Mouse (Mus musculus) retina, postnatal 1 day (tissue): Measurements from ENCODE around the gene Cmtm8.

Source experiments
- DNase-seq: peaks from one replicate; pipeline ENCODE4 v3.0.0-alpha.2; 2012

Cmtm8 gene

GRCm38 (mm10) chr9:114818918-114819317, 25.0 kb downstream of the Cmtm8 start:
- DNase-seq, result no peak

DNA sequence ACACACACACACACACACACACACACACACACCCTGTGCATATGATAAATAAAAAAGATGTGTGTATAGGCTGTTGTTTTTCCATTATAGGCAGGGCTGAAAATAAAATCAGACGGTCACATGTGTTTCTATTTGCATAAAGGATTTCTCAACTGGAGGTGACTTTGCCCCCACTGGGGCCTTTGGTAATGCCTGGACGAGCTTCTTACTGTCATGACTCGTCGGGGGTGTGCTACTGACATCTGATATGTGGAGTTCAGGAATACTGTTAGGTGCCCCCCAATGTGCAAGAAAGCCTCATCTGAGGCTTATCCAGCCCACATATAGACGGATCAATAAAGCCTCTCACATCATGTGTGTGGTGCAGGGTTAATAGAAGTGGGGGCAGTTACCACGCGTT, 26.9 kb downstream of the Cmtm8 start:
- DNase-seq, result no peak

DNA sequence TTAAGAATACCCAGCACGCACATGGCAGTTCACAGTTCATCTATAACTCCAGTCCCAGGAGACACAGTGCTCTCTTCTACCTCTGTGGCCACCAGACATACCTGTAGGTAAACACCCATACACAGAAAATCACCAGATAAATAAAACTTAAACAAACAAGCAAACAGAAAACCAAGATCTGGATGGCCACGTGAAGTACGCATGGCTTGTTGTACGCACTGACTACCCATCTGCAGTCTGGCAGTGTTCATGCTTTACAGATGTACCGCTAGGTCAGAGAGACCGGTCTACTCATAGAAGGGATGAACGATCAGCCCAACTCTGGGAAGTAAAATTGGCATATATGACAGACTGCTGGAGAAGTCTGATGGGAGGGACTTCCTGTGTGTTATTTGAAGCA, 27.8 kb downstream of the Cmtm8 start:
- DNase-seq, result no peak

DNA sequence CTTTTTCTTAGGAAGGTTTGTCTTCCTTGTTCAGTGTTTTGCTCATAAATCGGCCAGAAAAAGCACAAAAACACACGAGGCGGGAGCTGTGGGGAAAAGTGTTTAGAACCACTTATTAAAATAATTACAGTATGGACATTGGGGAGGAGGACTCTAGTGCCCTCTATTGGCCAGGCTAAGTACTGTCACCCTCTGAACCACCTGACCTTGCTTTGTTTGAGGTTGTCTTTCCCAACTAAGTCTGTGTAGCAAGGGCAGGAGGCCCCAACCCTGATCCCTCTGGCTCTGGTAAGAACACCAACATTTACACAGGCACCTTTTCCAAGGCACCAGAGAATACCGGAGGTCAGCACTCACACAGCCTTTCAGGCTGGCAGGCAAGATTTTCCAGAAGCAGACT, 28.6 kb downstream of the Cmtm8 start:
- DNase-seq, result peak; percentile 71

DNA sequence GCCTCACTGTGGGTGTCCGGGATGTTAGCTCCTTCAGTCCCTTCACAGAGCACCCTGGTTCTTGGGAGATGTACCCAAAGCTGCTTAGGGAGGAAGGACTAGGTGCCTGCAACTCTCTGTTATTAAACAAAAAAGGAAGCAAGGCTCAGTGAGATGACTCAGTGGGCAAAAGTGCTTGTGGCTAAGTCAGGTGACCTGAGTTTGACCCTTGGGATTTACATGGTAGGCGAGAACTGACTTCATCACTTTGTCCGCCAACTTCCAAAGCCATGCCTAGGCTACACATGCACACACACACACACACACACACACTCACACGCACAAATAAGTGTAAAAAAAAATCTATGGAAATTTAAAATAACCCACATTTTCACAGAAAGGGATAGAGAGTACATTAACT, 32.0 kb downstream of the Cmtm8 start:
- no peak for DNase-seq

DNA sequence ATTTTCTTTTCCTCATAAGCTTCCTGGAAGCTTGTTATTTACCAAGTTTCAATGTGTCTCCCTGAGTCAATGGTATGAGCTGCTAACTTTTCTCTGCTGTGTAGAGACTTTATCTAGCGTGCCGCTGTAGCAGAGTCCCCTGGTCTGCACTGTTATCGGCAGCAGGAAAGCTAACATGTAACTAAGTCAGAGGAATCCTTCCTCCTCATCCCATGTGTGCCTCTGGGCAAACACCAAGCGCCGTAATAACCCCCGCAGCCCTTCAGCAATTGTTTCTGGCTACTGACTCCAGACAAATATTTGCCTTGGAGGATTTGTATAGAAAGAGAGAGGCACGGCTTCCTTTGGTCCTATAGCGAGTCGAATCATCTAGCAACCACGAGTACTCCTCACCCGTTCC, 33.1 kb downstream of the Cmtm8 start:
- no peak for DNase-seq

DNA sequence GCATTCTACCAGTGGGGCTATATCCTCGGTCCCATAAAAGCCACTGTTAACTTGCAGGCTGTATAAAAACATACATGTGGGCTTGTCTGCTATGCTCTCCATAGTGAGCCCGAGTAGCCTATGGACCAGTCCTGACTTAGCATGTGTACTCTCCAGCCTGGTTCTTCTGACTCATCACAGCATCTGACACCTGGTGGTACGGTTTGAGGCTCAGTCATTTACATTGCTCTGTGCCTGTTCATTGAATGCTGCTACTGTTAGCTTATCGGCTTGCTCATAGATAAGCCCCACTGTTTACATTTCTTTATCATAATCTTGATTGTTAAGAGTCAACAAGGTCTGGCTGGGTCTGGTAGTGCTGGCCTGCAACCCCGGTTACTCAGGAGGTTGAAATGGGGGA, 35.3 kb downstream of the Cmtm8 start:
- no peak for DNase-seq

GRCm38 (mm10) chr9:114807261-114807660, 36.7 kb downstream of the Cmtm8 start:
- no peak for DNase-seq

DNA sequence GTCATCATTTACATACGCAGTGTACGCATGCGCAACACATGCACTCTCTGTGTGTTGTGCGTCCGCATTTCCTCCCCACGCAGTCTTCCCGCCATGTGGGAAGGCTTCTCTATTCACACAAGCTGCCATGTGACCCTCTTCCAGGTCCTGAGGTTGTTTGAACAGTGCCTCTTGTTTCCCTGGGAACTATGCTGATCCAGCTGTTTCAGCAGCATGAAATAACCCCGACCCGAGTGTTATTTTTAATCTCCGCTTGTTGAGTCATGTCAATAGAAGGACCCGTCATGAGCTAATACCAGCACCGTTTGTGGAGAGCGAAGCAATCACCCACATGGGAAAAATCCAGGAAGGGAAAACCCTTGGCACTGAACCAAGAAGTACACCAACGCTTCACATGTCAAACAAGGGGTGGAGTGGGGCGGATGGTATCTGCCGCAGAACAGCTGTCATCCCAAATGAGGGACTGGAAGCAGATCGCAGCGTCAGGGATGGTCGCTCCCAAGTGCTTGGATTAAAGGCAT, 38.7 kb downstream of the Cmtm8 start:
- DNase-seq, result peak; percentile 75

DNA sequence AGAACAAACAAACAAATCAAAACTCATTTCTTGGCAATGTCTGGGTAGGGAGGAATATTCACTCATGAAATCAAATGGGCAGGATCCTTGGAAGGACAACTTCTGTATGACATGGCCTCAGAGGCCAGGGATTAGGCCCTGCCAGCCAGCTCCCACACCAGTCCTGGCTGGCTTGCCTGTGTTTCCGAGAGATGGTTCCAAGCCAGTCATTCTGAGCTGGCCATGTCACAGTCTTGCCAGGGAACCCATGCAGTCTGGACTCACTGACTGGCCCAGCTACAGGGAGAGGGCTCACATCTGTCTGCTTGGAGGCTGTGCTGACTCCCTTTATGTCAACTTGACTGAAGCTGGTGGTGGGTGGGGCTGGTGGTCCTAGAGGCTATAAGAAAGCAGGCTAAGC, 41.8 kb downstream of the Cmtm8 start:
- DNase-seq, result no peak

- DNase-seq, result peak; percentile 46
These were observed 42.7 kb downstream of the Cmtm8 start for GRCm38 (mm10) chr9:114801301-114801700.

- DNase-seq, result no peak
These were observed 44.4 kb downstream of the Cmtm8 start for GRCm38 (mm10) chr9:114799498-114800107.

- peak; percentile 55 for DNase-seq
These were observed 45.1 kb downstream of the Cmtm8 start for GRCm38 (mm10) chr9:114798845-114799244.

DNA sequence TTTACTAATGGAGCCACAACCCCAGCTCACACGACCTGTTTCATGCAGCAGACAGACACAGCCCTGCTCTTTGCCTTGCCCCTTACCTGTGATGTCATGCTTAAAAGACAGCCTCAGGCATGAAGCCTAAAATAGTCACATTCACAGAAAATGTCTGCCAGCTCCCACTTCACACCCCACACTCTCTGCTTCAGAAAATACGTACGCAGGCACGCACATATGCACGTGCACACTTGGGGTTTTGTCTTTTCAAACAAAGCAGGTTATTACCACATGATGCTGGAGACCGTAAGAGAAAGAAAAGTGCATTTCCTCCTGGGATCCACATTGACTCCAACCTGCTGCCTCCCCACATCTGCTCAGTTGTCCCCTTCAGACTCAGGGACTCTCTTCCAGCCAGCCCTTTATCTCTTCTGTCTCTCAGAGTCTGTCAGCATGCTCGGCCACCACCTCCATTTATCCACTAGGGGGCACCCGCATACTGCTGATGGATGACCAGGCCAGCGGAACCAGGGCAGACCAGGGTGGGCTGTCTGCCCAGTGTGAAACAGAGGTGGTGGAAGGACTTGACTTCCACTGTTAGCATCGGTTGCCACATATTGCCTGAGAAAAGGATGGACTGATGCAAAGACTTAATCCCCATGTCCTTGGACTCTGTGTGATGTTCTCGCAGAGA, 46.5 kb downstream of the Cmtm8 start:
- peak; percentile 92 for DNase-seq

DNA sequence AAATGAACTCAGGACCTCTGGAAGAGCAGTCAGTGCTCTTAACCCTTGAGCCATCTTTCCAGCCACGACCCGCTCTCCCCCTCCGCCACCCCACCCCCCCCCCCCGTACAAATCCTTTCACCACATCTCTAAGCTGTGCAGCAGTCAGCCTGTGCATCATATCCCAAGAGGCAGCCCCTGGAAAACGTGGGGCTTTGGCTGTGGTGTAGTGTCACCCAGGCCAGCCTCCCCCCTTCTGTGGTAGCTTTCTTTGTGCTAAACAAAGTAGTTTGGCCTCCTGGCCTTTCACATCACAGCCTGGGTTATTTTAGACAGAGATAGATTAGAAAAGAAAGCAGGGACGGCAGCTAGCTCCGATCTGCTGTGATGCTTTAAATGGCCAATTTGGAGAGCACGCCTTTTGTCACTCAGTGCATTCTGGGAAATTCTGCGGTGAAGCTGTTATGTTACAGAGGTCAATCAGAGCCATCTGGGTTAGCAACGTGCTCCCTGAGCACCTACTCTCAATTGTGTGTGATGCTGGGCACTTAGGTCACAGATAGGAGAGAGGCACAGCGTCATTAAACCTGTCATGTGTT, 47.4 kb downstream of the Cmtm8 start:
- DNase-seq, result no peak

DNA sequence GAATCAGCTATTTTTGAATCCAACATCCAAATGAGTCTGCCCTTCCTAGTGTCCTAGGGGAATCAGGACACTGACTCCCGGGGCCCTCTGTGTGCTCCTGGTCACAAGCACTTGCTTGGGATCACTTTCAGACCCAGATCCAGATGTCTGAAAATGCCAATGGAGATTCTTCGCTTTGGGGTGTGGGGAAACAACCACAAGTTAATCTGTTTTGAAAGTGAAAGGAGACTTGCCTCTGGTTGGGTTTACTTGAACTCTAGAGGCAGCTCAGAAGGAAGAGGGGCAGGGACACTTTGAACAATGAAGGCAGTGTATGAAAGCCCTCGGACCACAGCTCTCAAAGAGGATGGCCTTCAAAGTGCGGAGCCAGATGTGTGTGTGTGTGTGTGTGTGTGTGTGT, 49.5 kb downstream of the Cmtm8 start:
- no peak for DNase-seq

GRCm38 (mm10) chr9:114793764-114794295, 50.1 kb downstream of the Cmtm8 start:
- no peak for DNase-seq

DNA sequence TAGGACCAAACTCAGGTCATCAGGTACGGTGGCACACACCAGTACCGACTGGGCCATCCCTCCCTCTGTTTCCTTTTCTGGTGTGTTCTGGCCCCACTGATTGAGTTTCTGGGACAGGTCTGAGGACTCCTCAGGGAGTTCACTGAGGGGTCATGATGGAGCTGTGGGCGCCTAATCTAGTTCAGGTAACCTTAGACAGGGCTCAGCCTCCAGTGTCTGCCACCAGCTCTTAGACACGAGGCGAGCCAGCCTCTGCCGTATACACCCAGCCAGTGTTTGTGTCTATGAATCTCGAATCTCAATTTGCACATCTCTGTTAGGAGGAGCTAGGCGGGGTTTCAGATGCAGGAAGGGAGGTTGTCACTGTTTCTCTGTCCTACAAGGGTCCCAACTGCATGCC, 54.0 kb downstream of the Cmtm8 start:
- no peak for DNase-seq

DNA sequence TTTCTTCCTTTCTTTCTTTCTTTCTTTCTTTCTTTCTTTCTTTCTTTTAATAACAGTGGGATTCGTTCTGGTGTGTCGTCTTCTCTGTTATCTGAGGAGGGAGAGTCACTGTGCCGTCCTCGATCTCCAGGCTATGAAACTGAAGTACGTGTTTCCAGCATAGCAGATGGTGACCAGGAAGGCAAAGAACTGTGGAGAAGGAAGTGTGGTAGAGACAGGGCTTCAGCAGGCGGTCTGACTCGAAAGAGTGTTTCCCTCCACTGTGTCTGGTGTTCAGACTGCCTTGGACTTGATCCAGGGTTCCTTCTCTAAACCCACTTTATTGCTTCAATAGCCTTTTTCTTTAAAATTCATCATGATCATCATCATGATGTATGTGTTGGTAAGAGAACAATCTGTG, 54.4 kb downstream of the Cmtm8 start:
- DNase-seq, result no peak

DNA sequence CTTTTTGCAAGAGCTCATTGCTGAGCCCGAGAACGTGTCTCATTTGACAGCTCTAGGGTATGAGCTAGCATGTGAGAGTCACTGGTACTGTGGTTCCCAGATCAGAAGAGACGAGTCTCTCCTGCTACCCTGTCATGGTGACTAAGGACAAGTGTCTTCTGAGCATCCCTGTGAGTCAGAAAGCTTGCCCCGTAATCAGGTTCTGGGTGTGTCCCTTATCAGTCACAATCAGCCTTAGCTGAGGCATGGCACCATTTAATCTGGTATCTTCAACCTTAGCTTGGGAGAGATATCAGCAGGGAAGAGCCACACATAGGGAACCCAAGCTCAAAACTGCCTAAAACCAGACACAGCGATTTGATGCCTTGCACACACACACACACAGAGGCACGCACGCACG, 55.3 kb downstream of the Cmtm8 start:
- no peak for DNase-seq

DNA sequence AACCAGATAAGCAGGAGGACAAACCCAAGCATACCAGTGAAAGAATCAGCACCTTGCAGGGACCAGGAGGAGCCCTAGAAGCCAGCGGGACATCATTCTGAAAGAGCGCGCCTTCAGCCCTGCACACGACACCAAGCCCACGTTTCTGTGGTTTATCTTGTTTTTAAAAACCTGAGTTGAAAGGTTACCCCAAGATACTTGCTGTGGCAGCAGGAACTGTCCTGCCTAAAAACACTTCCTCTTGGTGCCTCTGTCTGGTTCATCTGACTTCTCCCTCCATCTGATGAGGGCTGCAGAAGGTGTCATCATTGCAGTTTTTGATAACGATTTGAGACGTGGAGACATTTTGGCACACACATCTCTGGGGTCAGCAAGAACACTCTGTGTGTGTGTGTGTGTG, 56.2 kb downstream of the Cmtm8 start:
- DNase-seq, result no peak

GRCm38 (mm10) chr9:114787134-114787533, 56.8 kb downstream of the Cmtm8 start:
- DNase-seq, result no peak

GRCm38 (mm10) chr9:114785432-114786125, 58.4 kb downstream of the Cmtm8 start:
- no peak for DNase-seq
